In the genomic region with DNA sequence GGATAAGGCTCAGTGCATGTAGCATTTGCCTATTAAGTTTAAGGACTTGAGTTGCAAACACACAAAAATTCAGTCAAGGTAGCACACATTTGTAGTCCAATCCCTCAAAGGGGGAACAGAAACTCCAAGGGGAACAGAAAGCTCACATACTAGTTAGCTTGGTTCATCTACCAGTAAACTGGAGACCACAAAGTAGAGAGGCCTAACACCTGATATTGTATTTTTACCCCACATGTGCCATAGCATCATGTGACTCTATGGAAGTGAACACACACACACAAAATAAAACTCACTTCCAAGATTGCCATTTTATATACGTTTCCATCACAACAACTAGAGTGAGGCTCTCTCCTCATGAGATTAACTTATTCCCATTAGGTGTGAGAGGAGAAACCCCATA, we compare ENCODE assay signal across 21 mouse cellular contexts.
"Had no signal": no experiment of that assay in that cellular context is flagged by ENCODE, and none has a peak within 500 bp of the region (broad histone marks: within the 10 kb centered on the region; RNA-seq: fewer than 3 reads in every experiment).

No protein-coding gene starts in this region.

- H3K9ac ChIP-seq: liver, embryonic 12.5 days; liver, embryonic 14.5 days; lung, embryonic 15.5 days; midbrain, embryonic 13.5 days; midbrain, embryonic 15.5 days; neural tube, embryonic 12.5 days; stomach, embryonic 15.5 days had no signal

- DNase-seq: lung, adult 2 months; lung, postnatal 14 days; lung, postnatal 36 days; right cerebral cortex, postnatal 25 days; right cerebral cortex, postnatal 4 days; spleen, adult 18-20 months; thymus, adult 2 months; thymus, postnatal 25 days; thymus, postnatal 4 days had no signal

- ATAC-seq: liver, embryonic 12.5 days; lung, postnatal 0 days; midbrain, embryonic 13.5 days; midbrain, embryonic 15.5 days had no signal

- H3K36me3 ChIP-seq: liver, embryonic 12.5 days; lung, embryonic 15.5 days; midbrain, embryonic 13.5 days; midbrain, embryonic 15.5 days; neural tube, embryonic 12.5 days; stomach, embryonic 15.5 days had no signal

- H3K4me3 ChIP-seq: liver, embryonic 12.5 days; lung, embryonic 15.5 days; megakaryocyte, embryonic 14.5 days; midbrain, embryonic 13.5 days; midbrain, embryonic 15.5 days; neural tube, embryonic 12.5 days; stomach, embryonic 15.5 days had no signal

- H3K27ac ChIP-seq: liver, embryonic 12.5 days; liver, embryonic 14.5 days; lung, embryonic 15.5 days; macrophage; midbrain, embryonic 13.5 days; midbrain, embryonic 15.5 days; neural tube, embryonic 12.5 days; stomach, embryonic 15.5 days; stomach, postnatal 0 days had no signal

- H3K4me1 ChIP-seq: liver, embryonic 12.5 days; lung, embryonic 15.5 days; megakaryocyte, embryonic 14.5 days; midbrain, embryonic 13.5 days; midbrain, embryonic 15.5 days; neural tube, embryonic 12.5 days; stomach, embryonic 15.5 days had no signal

- H3K4me2 ChIP-seq: liver, embryonic 12.5 days; lung, embryonic 15.5 days; midbrain, embryonic 11.5 days; midbrain, embryonic 13.5 days; midbrain, embryonic 15.5 days; neural tube, embryonic 12.5 days; stomach, embryonic 15.5 days had no signal

- H3K27me3 ChIP-seq: liver, embryonic 12.5 days; megakaryocyte, embryonic 14.5 days; neural tube, embryonic 12.5 days; stomach, embryonic 15.5 days had no signal

- H3K9me3 ChIP-seq: liver, embryonic 12.5 days; lung, embryonic 15.5 days; megakaryocyte, embryonic 14.5 days; midbrain, embryonic 13.5 days; midbrain, embryonic 15.5 days; neural tube, embryonic 12.5 days; stomach, embryonic 15.5 days had no signal
